Mouse (Mus musculus) cerebellum, adult 2 months (tissue): Measurements from ENCODE around the gene Fam3c.

Source experiments
- CTCF ChIP-seq: fragments of 200-500 bp; IDR thresholded peaks from 2 replicates; pipeline ENCODE4 v1.5.1; 2011; ENCODE audit warnings: low read depth, mild to moderate bottlenecking, control low read depth, low read length, moderate library complexity, borderline replicate concordance; ENCODE audit not compliant: insufficient read depth
- POLR2A ChIP-seq: fragments of 200-500 bp; IDR thresholded peaks from 2 replicates; pipeline ENCODE4 v1.6.1; 2011; ENCODE audit warnings: low read length, control low read depth, borderline replicate concordance; ENCODE audit not compliant: insufficient read depth

DNA sequence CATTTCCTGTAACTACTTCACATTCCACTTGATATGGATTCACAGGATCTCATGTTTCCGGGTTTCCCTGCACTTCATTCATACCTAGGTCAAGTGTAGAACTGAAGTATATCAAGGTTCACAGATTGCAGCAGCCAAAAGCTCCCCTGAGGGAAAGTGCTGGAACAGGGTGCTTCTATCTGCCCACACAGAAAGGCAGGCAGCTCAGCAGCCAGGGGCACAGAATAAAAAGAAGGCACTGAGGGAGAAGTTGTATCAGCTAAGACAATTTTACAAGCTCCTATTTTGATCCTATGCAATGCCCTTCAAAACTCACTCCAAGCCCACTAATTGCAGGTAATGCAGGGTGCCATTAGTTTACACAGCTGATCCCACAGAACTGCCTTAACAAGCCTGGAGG lies 2.0 kb downstream of the Fam3c start:
- TF ChIP-seq CTCF (no peak), POLR2A (no peak)
